Mouse (Mus musculus) CD8-positive naive resting alpha-beta T cell, adult 2 months (primary cell): Measurements from ENCODE around the gene Ndufa6.
A peak's percentile ranks its signal among the peaks of the same experiment; 100 is the strongest.
"Not testable (repeated sequence)": the region's sequence is repeated elsewhere in the genome, so short reads cannot be mapped to it uniquely, and the experiment has no call there.

Experiments used
- DNase-seq, 2 experiments: peaks; one replicate each; pipeline ENCODE4 v3.0.0; 2022; ENCODE audit warnings: low read depth in 2 of 2, low spot score in 2 of 2

Ndufa6 gene

GRCm38 (mm10) chr15:82368146-82368545, 14.0 kb upstream of the Ndufa6 start:
- no peak for DNase-seq

- not testable (repeated sequence) for DNase-seq
These were observed 10.4 kb upstream of the Ndufa6 start for GRCm38 (mm10) chr15:82364561-82364960.

- not testable (repeated sequence) for DNase-seq
These were observed 9.7 kb upstream of the Ndufa6 start for GRCm38 (mm10) chr15:82363801-82364200.

GRCm38 (mm10) chr15:82362234-82362633, 8.1 kb upstream of the Ndufa6 start:
- no peak for DNase-seq

- no peak for DNase-seq
These were observed 7.4 kb upstream of the Ndufa6 start for GRCm38 (mm10) chr15:82361459-82362018.

- DNase-seq = no peak
These were observed 4.5 kb upstream of the Ndufa6 start for GRCm38 (mm10) chr15:82358431-82359260.

GRCm38 (mm10) chr15:82353745-82354113, 393 bp downstream of the Ndufa6 start:
- DNase-seq = no peak

- no peak for DNase-seq
These were observed 911 bp downstream of the Ndufa6 start for GRCm38 (mm10) chr15:82353078-82353744.

- DNase-seq = no peak
These were observed 2.6 kb downstream of the Ndufa6 start for GRCm38 (mm10) chr15:82351480-82351879.

GRCm38 (mm10) chr15:82350349-82350748, 3.8 kb downstream of the Ndufa6 start:
- no peak for DNase-seq

- no peak for DNase-seq
These were observed 5.2 kb downstream of the Ndufa6 start for GRCm38 (mm10) chr15:82348999-82349341.

GRCm38 (mm10) chr15:82348258-82348998, 5.7 kb downstream of the Ndufa6 start:
- DNase-seq = no peak

GRCm38 (mm10) chr15:82347852-82348251, 6.3 kb downstream of the Ndufa6 start:
- no peak for DNase-seq

GRCm38 (mm10) chr15:82347303-82347676, 6.8 kb downstream of the Ndufa6 start:
- DNase-seq = no peak

GRCm38 (mm10) chr15:82346580-82347302, 7.4 kb downstream of the Ndufa6 start:
- DNase-seq = no peak

- DNase-seq = peak; percentile 96
These were observed 8.2 kb downstream of the Ndufa6 start for GRCm38 (mm10) chr15:82345820-82346470.

- DNase-seq = no peak
These were observed 9.2 kb downstream of the Ndufa6 start for GRCm38 (mm10) chr15:82344971-82345370.

GRCm38 (mm10) chr15:82343368-82344287, 10.5 kb downstream of the Ndufa6 start:
- no peak for DNase-seq

- DNase-seq = no peak
These were observed 11.6 kb downstream of the Ndufa6 start for GRCm38 (mm10) chr15:82342543-82342935.
